Mouse (Mus musculus): ENCODE data around the gene Kcne3. TPM values are rescaled to one million over a fixed set of nuclear protein-coding genes. Genes with fewer than 3 reads are reported as not detected.

The Kcne3 gene
- polyA plus RNA-seq, 1 experiment from 2014 or later: 1.6 TPM

DNA sequence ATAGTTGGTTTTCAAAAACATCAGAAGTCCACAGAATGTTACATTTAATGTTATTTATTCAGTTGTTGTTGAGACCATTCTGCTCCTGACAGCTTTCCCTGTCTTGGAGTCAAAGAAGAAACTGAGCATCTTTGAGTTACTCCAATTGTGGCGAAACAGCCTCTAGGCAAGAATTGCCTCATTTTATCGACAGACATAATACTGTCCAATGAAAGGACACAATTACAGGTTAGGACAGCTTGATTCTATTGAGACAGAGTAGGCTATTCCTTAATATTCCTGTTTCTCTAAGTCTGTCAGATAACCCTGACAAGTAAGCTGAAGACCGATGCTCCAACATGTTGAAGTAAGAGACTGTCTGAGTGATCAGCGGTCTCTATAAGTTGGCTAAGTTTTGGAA, 38.2 kb upstream of the Kcne3 start:
- no peak overlapping the region for H3K4me2 ChIP-seq (ENCODE audit: low read depth, low read length)
- H3K27ac ChIP-seq (ENCODE audit: low read depth): no peak overlapping the region
- no peak overlapping the region for H3K9ac ChIP-seq (replicated peaks)
- H3K9me3 ChIP-seq (ENCODE audit: low read length): no peaks in the 10 kb centered on the region
- H3K36me3 ChIP-seq (replicated peaks; ENCODE audit: insufficient read depth, low read length): no peaks in the 10 kb centered on the region
- H3K4me1 ChIP-seq (ENCODE audit: insufficient read depth): no peaks in the 10 kb centered on the region
- 87% methylated on average over 4 of the region's 4 CpGs for WGBS (ENCODE audit: insufficient replicate concordance)
- no peak overlapping the region for H3K4me3 ChIP-seq (ENCODE audit: low read depth, low read length)
- no peak for TF ChIP-seq CTCF (IDR thresholded peaks at IDR 0.05; ENCODE audit: low read depth)
- TF ChIP-seq EP300 (IDR thresholded peaks at IDR 0.05; ENCODE audit: low read depth): no peak
- no peaks in the 10 kb centered on the region for H3K27me3 ChIP-seq (ENCODE audit: insufficient read depth, low read length)
- DNase-seq: no peak
- no peak for ATAC-seq

DNA sequence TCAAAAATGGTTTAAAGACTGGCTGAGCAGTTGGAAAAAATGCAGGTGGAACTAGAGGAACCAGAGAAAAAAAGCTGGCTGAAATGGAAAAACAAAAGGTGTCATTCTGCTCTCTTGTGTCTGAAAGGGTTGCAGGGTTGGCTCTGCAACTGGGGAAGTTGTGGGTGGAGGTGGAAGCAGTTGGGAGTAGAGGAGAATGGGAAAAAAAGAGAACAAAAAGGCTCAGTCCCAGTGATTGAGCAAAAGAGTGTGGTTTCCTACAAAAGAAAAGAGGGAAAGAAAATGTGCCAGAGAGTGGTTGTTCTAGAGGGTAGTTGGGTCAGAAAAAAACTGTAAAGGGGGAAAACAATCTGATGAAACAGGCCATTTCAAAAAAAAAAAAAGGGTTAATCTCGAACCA, 35.7 kb upstream of the Kcne3 start:
- H3K9ac ChIP-seq (replicated peaks): no peak overlapping the region
- no peak overlapping the region for H3K4me2 ChIP-seq (ENCODE audit: low read depth, low read length)
- H3K9me3 ChIP-seq (ENCODE audit: low read length): no peaks in the 10 kb centered on the region
- no peak for DNase-seq
- TF ChIP-seq CTCF (IDR thresholded peaks at IDR 0.05; ENCODE audit: low read depth) (no peak), EP300 (IDR thresholded peaks at IDR 0.05; ENCODE audit: low read depth) (no peak)
- 52% methylated on average over 1 of the region's 1 CpGs for WGBS (ENCODE audit: insufficient replicate concordance)
- no peaks in the 10 kb centered on the region for H3K4me1 ChIP-seq (ENCODE audit: insufficient read depth)
- no peak overlapping the region for H3K27ac ChIP-seq (ENCODE audit: low read depth)
- H3K4me3 ChIP-seq (ENCODE audit: low read depth, low read length): no peak overlapping the region
- no peak for ATAC-seq
- no peaks in the 10 kb centered on the region for H3K27me3 ChIP-seq (ENCODE audit: insufficient read depth, low read length)
- H3K36me3 ChIP-seq (replicated peaks; ENCODE audit: insufficient read depth, low read length): no peaks in the 10 kb centered on the region

DNA sequence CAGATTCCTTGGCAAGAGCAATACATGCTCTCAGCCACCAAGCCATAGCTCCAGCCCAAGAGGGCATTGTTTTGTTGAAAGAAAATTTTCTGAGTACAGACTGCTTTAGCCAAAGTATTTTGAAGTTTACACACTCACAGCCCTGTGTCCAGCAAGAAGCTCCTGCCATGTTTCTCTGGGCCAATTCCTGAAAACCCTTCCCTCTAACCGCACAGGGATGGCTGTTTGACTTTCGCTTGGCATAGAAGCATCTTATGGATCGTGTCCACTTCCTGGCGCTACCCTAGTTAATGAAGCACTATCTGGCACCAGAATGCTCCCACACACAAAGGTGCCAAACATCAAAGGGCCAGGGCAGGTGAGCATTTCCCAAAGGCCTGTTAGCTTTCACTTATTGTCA, 27.7 kb upstream of the Kcne3 start:
- Histone ChIP-seq H3K4me3 (ENCODE audit: low read depth, low read length) (no peak overlapping the region), H3K4me1 (ENCODE audit: insufficient read depth) (no peaks in the 10 kb centered on the region), H3K9ac (replicated peaks) (no peak overlapping the region), H3K9me3 (ENCODE audit: low read length) (no peaks in the 10 kb centered on the region), H3K4me2 (ENCODE audit: low read depth, low read length) (no peak overlapping the region), H3K27me3 (ENCODE audit: insufficient read depth, low read length) (no peaks in the 10 kb centered on the region), H3K27ac (ENCODE audit: low read depth) (no peak overlapping the region), H3K36me3 (replicated peaks; ENCODE audit: insufficient read depth, low read length) (no peaks in the 10 kb centered on the region)
- WGBS (ENCODE audit: insufficient replicate concordance): 79% methylated on average over 4 of the region's 4 CpGs
- no peak for DNase-seq
- no peak for TF ChIP-seq EP300 (IDR thresholded peaks at IDR 0.05; ENCODE audit: low read depth)
- no peak for TF ChIP-seq CTCF (IDR thresholded peaks at IDR 0.05; ENCODE audit: low read depth)
- ATAC-seq: no peak

DNA sequence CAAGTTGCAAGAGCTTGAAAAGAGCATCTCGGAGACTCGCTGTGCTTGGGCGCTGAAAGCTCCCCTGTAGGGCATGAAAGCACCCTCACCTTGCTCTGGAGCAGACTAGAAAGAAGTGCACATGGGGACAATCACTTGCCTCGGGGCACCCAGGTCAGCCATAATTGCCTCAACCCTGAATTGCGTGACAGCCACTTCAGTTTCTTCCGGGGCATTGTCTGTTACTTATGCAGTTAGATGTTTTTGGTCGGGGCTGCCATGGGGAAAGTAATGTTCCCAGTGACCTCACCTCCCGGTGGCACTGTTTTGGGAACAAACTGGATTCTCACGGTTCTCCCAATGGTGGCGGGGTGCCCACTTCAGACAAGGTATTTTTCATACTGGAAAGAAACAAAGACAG, 26.2 kb upstream of the Kcne3 start:
- Histone ChIP-seq H3K4me3 (ENCODE audit: low read depth, low read length) (no peak overlapping the region), H3K27me3 (ENCODE audit: insufficient read depth, low read length) (no peaks in the 10 kb centered on the region), H3K9ac (replicated peaks) (no peak overlapping the region), H3K9me3 (ENCODE audit: low read length) (no peaks in the 10 kb centered on the region), H3K36me3 (replicated peaks; ENCODE audit: insufficient read depth, low read length) (no peaks in the 10 kb centered on the region), H3K4me1 (ENCODE audit: insufficient read depth) (peaks cover 3% of the 10 kb centered on the region; the same call in 1 of the 2 replicates), H3K27ac (ENCODE audit: low read depth) (no peak overlapping the region), H3K4me2 (ENCODE audit: low read depth, low read length) (peak overlapping the region; percentile 36; the same call in 1 of the 2 replicates)
- 62% methylated on average over 10 of the region's 10 CpGs for WGBS (ENCODE audit: insufficient replicate concordance)
- ATAC-seq: no peak
- DNase-seq: no peak
- TF ChIP-seq EP300 (IDR thresholded peaks at IDR 0.05; ENCODE audit: low read depth): no peak
- TF ChIP-seq CTCF (IDR thresholded peaks at IDR 0.05; ENCODE audit: low read depth): no peak

DNA sequence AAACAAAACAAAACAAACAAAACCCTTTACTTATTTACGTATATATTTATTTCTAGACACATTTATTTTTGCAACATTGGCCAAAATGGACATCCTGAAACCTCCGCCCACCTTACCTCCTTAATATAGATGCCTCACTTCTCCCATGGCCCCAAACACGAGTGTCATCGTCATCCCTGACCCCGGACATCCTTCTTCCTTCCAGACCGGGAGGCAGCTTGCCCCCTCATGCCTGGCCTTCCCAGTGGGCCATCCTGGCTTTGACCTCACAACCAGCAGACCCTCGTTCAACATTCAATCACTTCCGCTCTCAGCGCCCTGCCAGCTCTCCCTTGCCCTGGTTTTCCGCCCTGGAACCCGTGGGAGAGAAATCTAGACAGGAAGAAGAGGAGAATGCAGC, 25.7 kb upstream of the Kcne3 start:
- Histone ChIP-seq H3K27ac (ENCODE audit: low read depth) (no peak overlapping the region), H3K36me3 (replicated peaks; ENCODE audit: insufficient read depth, low read length) (no peaks in the 10 kb centered on the region), H3K9me3 (ENCODE audit: low read length) (no peaks in the 10 kb centered on the region), H3K4me1 (ENCODE audit: insufficient read depth) (peaks cover 3% of the 10 kb centered on the region; the same call in 1 of the 2 replicates), H3K27me3 (ENCODE audit: insufficient read depth, low read length) (no peaks in the 10 kb centered on the region), H3K4me2 (ENCODE audit: low read depth, low read length) (no peak overlapping the region), H3K4me3 (ENCODE audit: low read depth, low read length) (no peak overlapping the region), H3K9ac (replicated peaks) (no peak overlapping the region)
- ATAC-seq (0 out of 2 replicates have a peak, but pooled peaks have one; percentile 12), DNase-seq (no peak)
- TF ChIP-seq EP300 (IDR thresholded peaks at IDR 0.05; ENCODE audit: low read depth): no peak
- no peak for TF ChIP-seq CTCF (IDR thresholded peaks at IDR 0.05; ENCODE audit: low read depth)
- 69% methylated on average over 11 of the region's 11 CpGs for WGBS (ENCODE audit: insufficient replicate concordance)

DNA sequence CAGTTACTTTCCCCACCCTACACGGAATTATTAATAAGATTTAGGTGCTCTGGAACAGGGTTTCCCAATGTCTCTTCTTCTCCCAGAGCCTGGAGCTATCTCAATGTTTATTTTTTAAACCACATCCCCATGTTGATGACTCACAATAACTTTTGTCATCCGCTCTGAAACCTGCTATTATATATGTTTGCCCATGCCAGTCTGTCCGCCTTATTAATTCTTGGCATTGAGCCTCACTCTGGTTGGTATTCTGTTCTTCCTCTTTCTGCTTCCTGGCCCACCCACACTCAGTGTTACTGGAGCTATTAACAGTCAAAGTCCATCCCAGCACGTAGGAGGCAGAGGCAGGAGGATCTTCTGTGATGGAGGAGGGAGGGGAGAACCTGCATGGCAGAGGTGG, 18.6 kb upstream of the Kcne3 start:
- ATAC-seq (no peak), DNase-seq (no peak)
- Histone ChIP-seq H3K4me1 (ENCODE audit: insufficient read depth) (peaks cover 7% of the 10 kb centered on the region), H3K4me2 (ENCODE audit: low read depth, low read length) (no peak overlapping the region), H3K27ac (ENCODE audit: low read depth) (no peak overlapping the region), H3K36me3 (replicated peaks; ENCODE audit: insufficient read depth, low read length) (no peaks in the 10 kb centered on the region), H3K9me3 (ENCODE audit: low read length) (no peaks in the 10 kb centered on the region), H3K9ac (replicated peaks) (no peak overlapping the region), H3K27me3 (ENCODE audit: insufficient read depth, low read length) (no peaks in the 10 kb centered on the region), H3K4me3 (ENCODE audit: low read depth, low read length) (no peak overlapping the region)
- WGBS (ENCODE audit: insufficient replicate concordance): 67% methylated on average over 4 of the region's 4 CpGs
- TF ChIP-seq EP300 (IDR thresholded peaks at IDR 0.05; ENCODE audit: low read depth) (no peak), CTCF (IDR thresholded peaks at IDR 0.05; ENCODE audit: low read depth) (no peak)
